Mouse (Mus musculus): ENCODE results near the gene Gm10338. TPM values are rescaled to one million over a fixed set of nuclear protein-coding genes. Genes with fewer than 3 reads are reported as not detected.
"Not testable (repeated sequence)": the region's sequence is repeated elsewhere in the genome, so short reads cannot be mapped to it uniquely, and the experiment has no call there.

Gm10338 gene
- total RNA-seq (2018; cell fraction: chromatin; rRNA removed), result not detected
- not detected for total RNA-seq (2018; cell fraction: cytosol; rRNA removed)
- not detected for total RNA-seq (2018; cell fraction: nucleus; rRNA removed)
- not detected in 3 replicates for polyA plus RNA-seq (2018)

GRCm38 (mm10) chr14:7595492-7595891 lies at the start of gene Gm10338:
Gm10338 (minus strand) TSS chr14:7595592.
- H3K79me2 ChIP-seq (ENCODE audit: inconsistent target); H3K27ac ChIP-seq; H3K36me3 ChIP-seq (ENCODE audit: inconsistent target); H3K4me3 ChIP-seq (ENCODE audit: inconsistent target): not testable (repeated sequence)
- no CpG with 5 or more reads among the region's 2 CpGs for WGBS (ENCODE audit: missing documents)

DNA sequence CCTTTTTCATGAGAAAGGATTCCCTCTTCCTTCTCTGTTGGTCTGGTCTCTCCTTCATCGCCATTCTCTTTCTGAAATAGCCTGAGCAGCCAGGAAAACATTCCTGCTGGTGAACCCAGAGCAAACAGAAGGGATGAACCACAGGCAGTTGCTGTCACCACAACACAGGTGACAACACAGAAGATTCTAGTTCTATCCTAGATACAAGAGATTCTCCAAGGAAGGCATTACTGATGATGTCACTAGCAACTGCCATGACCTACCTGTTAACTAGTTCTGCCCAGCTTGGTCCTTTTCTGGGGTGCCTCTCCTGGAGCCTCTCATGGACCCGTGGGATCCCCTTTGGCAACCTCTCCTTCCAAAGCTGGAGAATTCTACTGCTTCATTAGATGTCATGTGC lies 48.5 kb upstream of the Gm10338 start, which contains the start of gene Gm10128:
TSS of gene Gm10128 (minus strand) at position 101 of the 400 bp plus-strand sequence.
- H3K27ac ChIP-seq; H3K79me2 ChIP-seq (ENCODE audit: inconsistent target); H3K36me3 ChIP-seq (ENCODE audit: inconsistent target); H3K4me3 ChIP-seq (ENCODE audit: inconsistent target): not testable (repeated sequence)
- WGBS (ENCODE audit: missing documents), result no CpG with 5 or more reads among the region's 2 CpGs

- not testable (repeated sequence) for H3K4me3 ChIP-seq (ENCODE audit: inconsistent target); H3K36me3 ChIP-seq (ENCODE audit: inconsistent target)
- no CpG with 5 or more reads among the region's 34 CpGs for WGBS (ENCODE audit: missing documents)
Observed at GRCm38 (mm10) chr14:7568382-7568781, 27.0 kb downstream of the Gm10338 start, which contains the start of gene Gm3558. Gm3558 (minus strand) TSS chr14:7568566.

DNA sequence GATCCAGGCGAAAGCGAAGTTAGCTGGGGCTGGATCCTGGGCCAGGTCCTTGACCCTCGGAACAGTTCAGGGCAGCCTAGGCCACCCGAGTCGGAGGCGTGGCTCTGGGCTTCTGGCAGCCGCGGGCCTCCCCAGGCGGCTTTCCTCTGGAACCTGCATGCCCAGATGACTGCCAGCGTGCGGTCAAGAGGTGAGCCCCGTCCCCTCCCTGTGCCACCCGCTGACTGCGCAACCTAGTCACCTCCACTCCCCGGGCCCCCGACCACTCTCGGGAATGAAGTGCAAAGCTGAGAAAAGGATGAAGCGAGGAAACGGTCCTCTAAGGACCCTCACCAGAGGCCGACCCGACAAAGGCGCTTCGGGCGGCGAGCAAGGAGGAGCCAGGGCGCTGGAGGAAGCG lies 27.5 kb downstream of the Gm10338 start:
- not testable (repeated sequence) for H3K27ac ChIP-seq; H3K36me3 ChIP-seq (ENCODE audit: inconsistent target); H3K4me3 ChIP-seq (ENCODE audit: inconsistent target); H3K79me2 ChIP-seq (ENCODE audit: inconsistent target)
- 5% methylated on average over 15 of the region's 27 CpGs for WGBS (ENCODE audit: missing documents)

More at GRCm38 (mm10) chr14:7568382-7568781, 27.0 kb downstream of the Gm10338 start, which contains the start of gene Gm3558:
- H3K79me2 ChIP-seq (ENCODE audit: inconsistent target); H3K27ac ChIP-seq: not testable (repeated sequence)

DNA sequence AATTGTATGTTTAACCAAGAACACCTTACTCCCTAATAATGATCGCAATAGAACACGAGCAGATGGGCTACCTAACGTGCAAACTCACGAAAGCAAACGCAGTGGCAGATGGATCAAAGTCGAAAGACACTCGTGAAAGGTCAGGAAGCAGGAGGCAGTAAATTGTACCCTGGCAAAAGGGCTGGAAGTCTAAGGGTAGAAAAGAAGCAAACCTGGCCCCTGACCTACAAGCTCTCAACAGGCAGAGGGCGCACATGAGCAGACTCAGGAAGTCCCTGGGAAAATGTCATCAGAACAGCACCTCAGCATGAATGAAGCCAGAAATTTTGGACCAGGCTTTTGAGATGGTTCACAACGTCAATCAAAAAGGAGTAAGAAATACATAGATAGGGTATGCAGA lies 28.1 kb downstream of the Gm10338 start:
- WGBS (ENCODE audit: missing documents), result 0% methylated on average over 2 of the region's 9 CpGs
- H3K36me3 ChIP-seq (ENCODE audit: inconsistent target); H3K27ac ChIP-seq; H3K79me2 ChIP-seq (ENCODE audit: inconsistent target); H3K4me3 ChIP-seq (ENCODE audit: inconsistent target): not testable (repeated sequence)

Other genes with a start within 250 kb of the Gm10338 start
- gene Gm8374, start 230.5 kb downstream of the Gm10338 start, polyA plus RNA-seq (2018), result not detected in 3 replicates
- not detected in 3 replicates for gene Gm3755, start 144.7 kb downstream of the Gm10338 start, polyA plus RNA-seq (2018)
- not detected in 3 replicates for gene Gm3752, start 111.8 kb downstream of the Gm10338 start, polyA plus RNA-seq (2018)
- gene Gm3558, start 27.0 kb downstream of the Gm10338 start, polyA plus RNA-seq (2018), result not detected in 3 replicates
- gene Gm10128, start 48.4 kb upstream of the Gm10338 start, polyA plus RNA-seq (2018), result not detected in 3 replicates
- gene Gm26661, start 196.0 kb upstream of the Gm10338 start, polyA plus RNA-seq (2018), result not detected in 3 replicates
- 2.8 to 5.3 TPM (median 3.6 TPM) in 3 replicates for gene Flnb, start 222.4 kb upstream of the Gm10338 start, polyA plus RNA-seq (2018)